ENCODE assay signal across 10 mouse cellular contexts in genomic region chr7:38105379-38105778, GRCm38 (mm10). TPM values are rescaled to one million over a fixed set of nuclear protein-coding genes. Genes with fewer than 3 reads are reported as not detected.
A peak's percentile ranks its signal among the peaks of the same experiment; 100 is the strongest.
DNase-seq lines count a peak whose midpoint lies in the region; ATAC-seq and TF ChIP-seq lines count a peak whose summit lies in the region.
"Had no signal": no experiment of that assay in that cellular context is flagged by ENCODE, and none has a peak within 500 bp of the region (broad histone marks: within the 10 kb centered on the region; RNA-seq: fewer than 3 reads in every experiment).

No protein-coding gene starts in this region.

- ATAC-seq in forebrain, embryonic 11.5 days (replicated peaks; ENCODE audit: low FRiP score): no peak
- ATAC-seq in forebrain, embryonic 16.5 days: no peak
- ATAC-seq in midbrain, embryonic 13.5 days: no peak
- peak; percentile 77 for ATAC-seq in erythroid progenitor cell, adult 5-6 weeks (replicated peaks; ENCODE audit: low FRiP score, poor library complexity, severe bottlenecking)
- ATAC-seq in liver, postnatal 0 days: peak; percentile 37
- ATAC-seq in granulocyte monocyte progenitor cell, adult 5-6 weeks (replicated peaks; ENCODE audit: poor library complexity, severe bottlenecking): no peak

- no peaks in the 10 kb centered on the region for H3K27me3 ChIP-seq in forebrain, embryonic 11.5 days (ENCODE audit: control insufficient read depth, insufficient read depth, low read length)
- H3K27me3 ChIP-seq in forebrain, embryonic 16.5 days (replicated peaks; ENCODE audit: control insufficient read depth, insufficient read depth, low read length): no peaks in the 10 kb centered on the region; the same call in 1 of the 2 replicates
- peaks cover 18% of the 10 kb centered on the region for H3K27me3 ChIP-seq in midbrain, embryonic 10.5 days (ENCODE audit: low read depth, poor library complexity, severe bottlenecking)
- H3K27me3 ChIP-seq in midbrain, embryonic 13.5 days: no peaks in the 10 kb centered on the region
- H3K27me3 ChIP-seq in liver, postnatal 0 days (ENCODE audit: insufficient read depth, low read length): no peaks in the 10 kb centered on the region

- no peak overlapping the region for H3K4me3 ChIP-seq in forebrain, embryonic 11.5 days (ENCODE audit: low read depth, low read length)
- no peak overlapping the region for H3K4me3 ChIP-seq in forebrain, embryonic 16.5 days (replicated peaks; ENCODE audit: low read length)
- peak overlapping the region; percentile 76 for H3K4me3 ChIP-seq in midbrain, embryonic 10.5 days
- no peak overlapping the region for H3K4me3 ChIP-seq in midbrain, embryonic 13.5 days (replicated peaks)
- peak overlapping the region; percentile 92 for H3K4me3 ChIP-seq in liver, postnatal 0 days (ENCODE audit: low read depth, low read length)

- peak; percentile 96 for TF ChIP-seq EP300 in liver, postnatal 0 days (IDR thresholded peaks at IDR 0.05; ENCODE audit: low read depth)

- DNase-seq in forebrain, embryonic 11.5 days (ENCODE audit: low spot score): no peak
- no peak for DNase-seq in midbrain, embryonic 10.5 days (ENCODE audit: low spot score)
- peak; percentile 58 for DNase-seq in liver, postnatal 0 days
- DNase-seq in adrenal gland, postnatal 10 days: no peak
- DNase-seq: cerebellum, postnatal 14 days had no signal

- H3K27ac ChIP-seq in forebrain, embryonic 11.5 days (ENCODE audit: low read depth, low read length): no peak overlapping the region
- no peak overlapping the region for H3K27ac ChIP-seq in forebrain, embryonic 16.5 days (ENCODE audit: low read length)
- H3K27ac ChIP-seq in midbrain, embryonic 10.5 days (replicated peaks): no peak overlapping the region
- H3K27ac ChIP-seq in midbrain, embryonic 13.5 days: no peak overlapping the region
- H3K27ac ChIP-seq in liver, postnatal 0 days (ENCODE audit: low read depth): peak overlapping the region; percentile 76
- H3K27ac ChIP-seq: kidney, postnatal 0 days had no signal

- H3K36me3 ChIP-seq in forebrain, embryonic 11.5 days (ENCODE audit: control insufficient read depth, insufficient read depth, low read length): peaks cover 5% of the 10 kb centered on the region; the same call in 1 of the 2 replicates
- no peaks in the 10 kb centered on the region for H3K36me3 ChIP-seq in forebrain, embryonic 16.5 days (ENCODE audit: control insufficient read depth, insufficient read depth)
- H3K36me3 ChIP-seq in midbrain, embryonic 10.5 days: peaks cover 53% of the 10 kb centered on the region
- peaks cover 12% of the 10 kb centered on the region for H3K36me3 ChIP-seq in midbrain, embryonic 13.5 days
- peaks cover 36% of the 10 kb centered on the region for H3K36me3 ChIP-seq in liver, postnatal 0 days (replicated peaks; ENCODE audit: insufficient read depth, low read length)

- no peak overlapping the region; the same call in 1 of the 2 replicates for H3K9ac ChIP-seq in forebrain, embryonic 11.5 days (ENCODE audit: low read length)
- no peak overlapping the region for H3K9ac ChIP-seq in forebrain, embryonic 16.5 days (replicated peaks; ENCODE audit: low read depth, low read length)
- no peak overlapping the region for H3K9ac ChIP-seq in midbrain, embryonic 13.5 days (replicated peaks)
- H3K9ac ChIP-seq in liver, postnatal 0 days (replicated peaks): peak overlapping the region; percentile 87; the same call in 1 of the 2 replicates

- H3K4me1 ChIP-seq in forebrain, embryonic 11.5 days (replicated peaks; ENCODE audit: control insufficient read depth, insufficient read depth, low read length): peaks cover 13% of the 10 kb centered on the region
- peaks cover 9% of the 10 kb centered on the region for H3K4me1 ChIP-seq in forebrain, embryonic 16.5 days (replicated peaks; ENCODE audit: control insufficient read depth, insufficient read depth, low read length)
- H3K4me1 ChIP-seq in midbrain, embryonic 10.5 days: peaks cover 44% of the 10 kb centered on the region
- H3K4me1 ChIP-seq in midbrain, embryonic 13.5 days (replicated peaks): peaks cover 18% of the 10 kb centered on the region
- peaks cover 22% of the 10 kb centered on the region for H3K4me1 ChIP-seq in liver, postnatal 0 days (ENCODE audit: insufficient read depth)

- peak overlapping the region; percentile 97; the same call in 1 of the 2 replicates for H3K4me2 ChIP-seq in forebrain, embryonic 11.5 days (ENCODE audit: low read depth, low read length, severe bottlenecking)
- H3K4me2 ChIP-seq in forebrain, embryonic 16.5 days (ENCODE audit: low read length): no peak overlapping the region
- no peak overlapping the region; the same call in 1 of the 2 replicates for H3K4me2 ChIP-seq in midbrain, embryonic 13.5 days (replicated peaks)
- H3K4me2 ChIP-seq in liver, postnatal 0 days (ENCODE audit: low read depth, low read length): peak overlapping the region; percentile 99

- no peaks in the 10 kb centered on the region for H3K9me3 ChIP-seq in forebrain, embryonic 11.5 days (ENCODE audit: control insufficient read depth, low read length)
- no peaks in the 10 kb centered on the region for H3K9me3 ChIP-seq in forebrain, embryonic 16.5 days (ENCODE audit: control insufficient read depth, low read length)
- no peaks in the 10 kb centered on the region for H3K9me3 ChIP-seq in midbrain, embryonic 10.5 days (replicated peaks)
- no peaks in the 10 kb centered on the region for H3K9me3 ChIP-seq in midbrain, embryonic 13.5 days
- no peaks in the 10 kb centered on the region for H3K9me3 ChIP-seq in liver, postnatal 0 days (ENCODE audit: low read length)

- TF ChIP-seq CTCF in liver, postnatal 0 days (IDR thresholded peaks at IDR 0.05; ENCODE audit: low read depth): no peak

- WGBS in forebrain, embryonic 11.5 days: 90% methylated on average over 3 of the region's 3 CpGs
- 94% methylated on average over 3 of the region's 3 CpGs for WGBS in forebrain, embryonic 16.5 days
- 94% methylated on average over 3 of the region's 3 CpGs for WGBS in midbrain, embryonic 10.5 days
- whole genome bisulfite sequencing in midbrain, embryonic 13.5 days: 95% methylated on average over 3 of the region's 3 CpGs
- WGBS in liver, postnatal 0 days (ENCODE audit: insufficient replicate concordance): 55% methylated on average over 3 of the region's 3 CpGs

RNA-seq across cellular contexts. Expression of gene Ccne1, which starts 2.0 kb away (rescaled TPM):
- polyA plus RNA-seq in forebrain, embryonic 11.5 days (2014; fragmentation: Nextera tagmentation; extraction: Ambion mirVana): 68.6 and 71.1 TPM in 2 replicates
- polyA plus RNA-seq in forebrain, embryonic 16.5 days (2015; fragmentation: Nextera tagmentation; extraction: Ambion mirVana): 14.3 and 14.5 TPM in 2 replicates
- 71.1 and 94.2 TPM in 2 replicates for polyA plus RNA-seq in midbrain, embryonic 10.5 days (2016; fragmentation: Nextera tagmentation; extraction: Ambion mirVana)
- 15.7 and 17.6 TPM in 2 replicates for polyA plus RNA-seq in midbrain, embryonic 13.5 days (2015; fragmentation: Nextera tagmentation; extraction: Ambion mirVana)
- 131 and 148 TPM in 2 replicates for total RNA-seq in erythroid progenitor cell, adult 5-6 weeks (2015; ENCODE audit: low replicate concordance)
- 180 and 187 TPM in 2 replicates for total RNA-seq in erythroid progenitor cell, adult 5-6 weeks (2017; ENCODE audit: low replicate concordance)
- polyA plus RNA-seq in liver, postnatal 0 days (2015; fragmentation: Nextera tagmentation; extraction: Ambion mirVana): 31.1 and 32.4 TPM in 2 replicates
- 10 to 100 TPM; 10.0 to 10.8 TPM for total RNA-seq in adrenal gland, postnatal 10 days (2021)
- 22.4 and 23.1 TPM in 2 replicates for total RNA-seq in granulocyte monocyte progenitor cell, adult 5-6 weeks (2014; fragmentation: Nextera tagmentation)
- total RNA-seq in granulocyte monocyte progenitor cell, adult 5-6 weeks (2017): 20.9 and 25.7 TPM in 2 replicates

Comparison
In these comparisons a context has a peak if more than half of its experiments do, and no peak if none do; other contexts are left out.
1. H3K4me2 ChIP-seq: peak in forebrain, embryonic 11.5 days (single experiment) and liver, postnatal 0 days (single experiment); none in forebrain, embryonic 16.5 days (single experiment) and midbrain, embryonic 13.5 days (single experiment).
2. H3K4me3 ChIP-seq: peak in midbrain, embryonic 10.5 days (single experiment) and liver, postnatal 0 days (single experiment); none in forebrain, embryonic 11.5 days (single experiment), forebrain, embryonic 16.5 days (single experiment) and midbrain, embryonic 13.5 days (single experiment).
3. ATAC-seq: peak in erythroid progenitor cell, adult 5-6 weeks (single experiment) and liver, postnatal 0 days (single experiment); none in forebrain, embryonic 11.5 days (single experiment), forebrain, embryonic 16.5 days (single experiment), midbrain, embryonic 13.5 days (single experiment) and granulocyte monocyte progenitor cell, adult 5-6 weeks (single experiment).